Mouse (Mus musculus) WW6 (cell line): ENCODE measurements around the gene Tns1.

Experiments used
- DNase-seq: peaks from one replicate; pipeline ENCODE4 v3.0.0-alpha.2; 2013; ENCODE audit warnings: low read depth, low spot score

Tns1 gene

GRCm38 (mm10) chr1:74091611-74092224, 32.5 kb downstream of the Tns1 start:
- no peak for DNase-seq

DNA sequence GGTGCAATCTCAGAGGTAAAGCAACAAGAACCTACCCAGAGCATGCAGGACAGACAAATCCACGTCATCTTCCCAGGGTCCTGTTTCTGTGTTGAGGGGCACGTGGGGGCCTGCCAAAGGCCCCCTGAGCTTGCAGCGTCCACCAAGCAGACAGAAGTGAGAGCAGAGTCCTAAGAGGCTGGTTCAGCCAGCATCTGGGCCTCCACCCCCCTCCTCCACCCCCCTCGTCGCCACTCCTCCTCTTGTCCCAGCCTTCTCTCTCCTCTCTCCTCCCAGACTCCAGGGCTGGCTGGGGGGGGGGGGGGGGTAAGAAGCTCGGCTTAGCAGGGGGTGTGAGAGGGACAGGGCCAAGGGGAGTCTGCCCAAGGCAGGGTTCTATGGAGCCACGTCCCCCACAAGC, 33.1 kb downstream of the Tns1 start:
- no peak for DNase-seq

- DNase-seq: no peak
These were observed 33.9 kb downstream of the Tns1 start for GRCm38 (mm10) chr1:74090329-74090728.

DNA sequence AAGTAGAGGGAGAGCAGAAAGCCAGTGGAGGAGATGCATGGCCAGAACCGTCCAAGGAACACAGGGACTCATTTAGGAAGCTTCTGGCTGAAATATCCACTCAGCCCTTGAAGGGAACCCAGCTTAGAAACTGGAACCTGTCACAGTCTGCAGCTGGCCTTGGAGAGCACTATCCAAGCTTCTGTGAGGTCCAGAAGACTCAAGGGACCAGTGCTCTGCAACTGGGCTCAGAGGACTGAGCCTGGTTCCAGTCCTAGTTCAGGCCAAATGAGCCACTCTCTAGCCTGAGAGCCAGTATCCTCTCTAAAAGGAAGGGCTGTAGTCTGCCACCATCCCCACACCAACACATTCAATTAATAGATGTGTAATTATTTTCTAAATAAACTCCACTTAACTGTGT, 35.7 kb downstream of the Tns1 start:
- DNase-seq: no peak

- DNase-seq: no peak
These were observed 38.7 kb downstream of the Tns1 start for GRCm38 (mm10) chr1:74085566-74085965.

DNA sequence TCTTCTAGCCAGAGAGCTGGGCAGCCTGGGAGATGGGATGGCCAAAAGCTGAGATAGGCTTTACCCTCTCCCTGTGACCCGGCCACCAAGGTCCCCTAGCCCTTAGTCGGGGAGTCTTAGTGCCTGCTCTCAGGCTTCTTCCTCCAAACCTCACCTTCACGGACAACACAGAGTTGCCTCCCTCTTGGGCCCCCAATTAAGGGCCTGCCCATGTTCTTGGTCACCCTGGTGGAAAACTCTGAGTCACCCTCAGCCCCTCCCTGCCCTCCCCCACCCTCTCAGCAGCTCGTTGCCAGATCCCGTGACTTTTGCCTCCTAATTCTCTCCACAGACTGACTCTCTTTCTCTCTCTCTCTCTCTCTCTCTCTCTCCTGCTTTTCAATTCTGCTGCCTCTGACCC, 39.5 kb downstream of the Tns1 start:
- DNase-seq: no peak

- DNase-seq: no peak
These were observed 40.1 kb downstream of the Tns1 start for GRCm38 (mm10) chr1:74084065-74084705.

DNA sequence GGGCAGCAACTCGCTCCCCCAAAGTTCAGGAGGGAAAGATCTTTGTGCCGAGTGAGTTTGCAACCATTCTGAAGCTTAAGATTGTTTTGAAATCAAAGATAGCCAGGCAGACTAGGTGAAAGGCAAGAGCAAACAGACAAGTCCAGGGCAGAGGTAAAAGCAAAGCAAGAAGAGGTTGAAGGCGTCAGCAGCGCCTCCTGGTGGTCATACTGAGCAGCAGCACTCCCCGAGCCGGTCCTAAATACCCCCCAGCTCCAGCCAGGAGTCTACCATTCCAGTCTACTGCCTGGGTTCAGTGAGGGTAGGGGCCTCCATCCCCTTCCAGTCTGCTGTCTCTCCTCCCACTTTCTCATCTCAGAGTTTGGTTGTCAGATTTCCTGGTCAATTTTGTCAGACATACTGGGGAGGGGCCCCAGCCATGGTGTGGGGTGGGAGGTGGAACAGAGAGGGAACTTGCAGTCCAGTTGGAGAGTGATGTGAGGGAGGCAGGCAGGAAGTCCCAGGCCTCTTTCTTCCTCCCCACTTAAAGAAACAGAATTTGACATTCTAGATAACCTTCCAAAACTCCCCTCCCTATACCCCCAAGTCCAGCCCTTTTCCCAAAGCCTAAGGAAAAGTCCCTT, 41.3 kb downstream of the Tns1 start:
- no peak for DNase-seq

- DNase-seq: no peak
These were observed 42.7 kb downstream of the Tns1 start for GRCm38 (mm10) chr1:74081573-74081989.

DNA sequence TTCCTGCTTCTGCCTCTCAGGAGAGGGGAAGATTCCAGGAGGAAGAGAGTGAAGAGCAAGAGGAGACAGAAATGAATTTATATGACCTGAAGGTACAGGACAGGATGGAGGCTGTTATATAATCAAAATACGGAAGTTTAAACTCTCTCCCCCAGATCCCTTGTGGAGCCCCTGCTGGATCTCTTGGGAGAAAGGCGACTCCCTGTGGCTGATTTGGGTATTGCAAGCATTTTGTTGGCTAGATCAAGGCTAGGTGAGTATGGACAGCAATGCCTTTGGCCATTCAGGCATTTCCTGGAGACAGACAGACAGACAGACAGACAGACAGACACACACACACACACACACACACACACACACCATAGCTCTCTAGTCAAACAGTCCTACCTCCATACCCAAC, 46.9 kb downstream of the Tns1 start:
- no peak for DNase-seq

GRCm38 (mm10) chr1:74076230-74076629, 48.0 kb downstream of the Tns1 start:
- DNase-seq: no peak

DNA sequence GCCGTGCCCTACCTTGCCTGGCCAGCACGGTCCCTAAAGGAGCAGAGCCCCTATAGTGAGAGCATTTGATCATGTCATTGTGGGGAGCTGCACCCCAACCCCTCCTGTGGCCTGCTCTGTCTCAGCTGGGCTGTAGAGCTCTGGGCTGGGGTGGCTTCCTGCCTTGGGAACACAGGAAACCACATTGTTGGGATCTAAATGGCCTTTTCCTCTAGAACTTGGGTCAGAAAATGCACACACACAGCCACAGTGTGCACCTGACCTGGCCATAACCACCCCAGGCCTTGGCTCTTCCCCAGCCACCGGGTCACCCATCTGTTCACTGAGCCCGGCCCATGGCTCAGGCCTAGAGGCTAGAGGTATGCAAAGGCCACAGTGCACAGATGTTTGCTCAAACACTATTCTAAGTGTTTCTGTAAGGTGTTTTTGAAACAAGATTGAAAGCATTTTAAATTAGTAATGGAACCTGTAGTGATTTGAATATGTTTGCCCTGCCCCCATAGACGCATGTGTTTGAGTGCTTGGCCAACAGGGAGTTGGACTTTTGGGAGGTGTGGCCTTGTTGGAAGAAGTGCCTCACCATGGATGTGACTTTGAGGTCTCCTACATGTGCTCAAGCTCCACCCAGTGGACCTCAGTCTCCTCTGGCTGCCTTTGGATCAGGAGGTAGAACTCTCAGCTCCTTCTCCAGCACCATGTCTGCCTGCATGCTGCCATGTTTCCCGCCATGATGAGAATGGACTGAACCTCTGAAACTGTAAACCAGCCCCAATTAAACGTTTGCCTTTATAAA, 49.4 kb downstream of the Tns1 start:
- DNase-seq: no peak

GRCm38 (mm10) chr1:74073791-74074190, 50.5 kb downstream of the Tns1 start:
- no peak for DNase-seq

- no peak for DNase-seq
These were observed 53.5 kb downstream of the Tns1 start for GRCm38 (mm10) chr1:74070745-74071144.

DNA sequence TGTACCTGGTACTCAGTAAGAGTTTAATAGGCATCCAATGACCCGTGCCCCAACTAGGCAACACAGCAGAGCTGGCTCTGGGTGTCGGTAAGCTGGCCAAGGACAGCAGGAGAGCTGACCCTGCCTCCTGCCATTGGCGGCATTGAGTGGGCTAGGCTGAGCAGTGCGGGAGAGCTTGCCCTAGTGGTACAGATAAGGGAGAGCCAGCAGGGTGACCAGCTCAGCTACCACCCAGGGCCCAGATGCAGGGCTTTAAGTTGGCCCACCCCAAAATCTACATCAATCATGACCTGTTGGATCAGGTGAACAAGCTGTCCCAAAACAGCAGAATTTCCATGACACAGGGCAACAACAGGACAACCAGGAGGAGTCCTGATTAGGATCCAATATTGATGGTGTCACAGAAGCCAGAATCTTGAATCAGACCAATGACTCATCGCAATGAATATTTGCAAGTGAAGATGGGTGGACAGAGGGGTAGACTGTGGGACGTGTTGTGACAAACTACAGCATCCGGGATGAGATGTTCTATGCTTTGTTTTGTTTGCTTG, 54.2 kb downstream of the Tns1 start:
- DNase-seq: no peak

GRCm38 (mm10) chr1:74069085-74069835, 55.0 kb downstream of the Tns1 start:
- DNase-seq: no peak

DNA sequence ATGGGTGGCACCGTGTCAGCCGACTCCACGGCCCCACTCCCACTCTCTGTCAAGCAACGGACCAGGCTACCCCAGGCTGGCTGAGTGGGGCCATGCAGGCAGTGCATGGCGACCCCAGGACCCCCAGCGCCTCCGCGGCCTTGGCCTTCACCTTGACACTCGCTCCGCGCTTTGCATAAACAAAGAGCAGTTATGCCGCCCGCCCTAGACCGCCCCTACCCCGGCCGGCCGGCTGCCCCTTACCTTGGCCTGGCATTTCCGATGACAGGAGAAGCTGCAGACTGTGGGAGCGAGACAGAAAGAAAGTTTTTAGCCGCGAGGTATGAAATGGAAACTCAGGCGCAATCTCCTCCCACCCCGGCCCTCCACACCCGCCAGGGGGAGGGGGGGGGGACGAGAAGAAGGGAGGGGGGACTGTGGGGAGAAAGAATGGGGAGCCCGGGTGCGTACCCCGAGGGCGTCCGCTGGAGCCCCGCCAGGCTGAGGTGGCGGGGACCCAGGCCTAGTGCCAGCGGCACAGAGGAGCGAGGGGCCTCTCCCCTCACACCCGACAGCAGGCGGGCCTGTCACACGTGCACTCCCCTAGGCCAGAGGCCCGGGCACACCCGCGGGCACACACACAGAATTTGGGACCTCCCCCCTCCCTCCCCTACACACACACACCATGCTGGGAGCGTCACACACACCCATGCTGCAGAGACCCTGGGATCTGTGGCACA, 55.7 kb downstream of the Tns1 start:
- DNase-seq: no peak

GRCm38 (mm10) chr1:74067866-74068265, 56.4 kb downstream of the Tns1 start:
- DNase-seq: no peak

DNA sequence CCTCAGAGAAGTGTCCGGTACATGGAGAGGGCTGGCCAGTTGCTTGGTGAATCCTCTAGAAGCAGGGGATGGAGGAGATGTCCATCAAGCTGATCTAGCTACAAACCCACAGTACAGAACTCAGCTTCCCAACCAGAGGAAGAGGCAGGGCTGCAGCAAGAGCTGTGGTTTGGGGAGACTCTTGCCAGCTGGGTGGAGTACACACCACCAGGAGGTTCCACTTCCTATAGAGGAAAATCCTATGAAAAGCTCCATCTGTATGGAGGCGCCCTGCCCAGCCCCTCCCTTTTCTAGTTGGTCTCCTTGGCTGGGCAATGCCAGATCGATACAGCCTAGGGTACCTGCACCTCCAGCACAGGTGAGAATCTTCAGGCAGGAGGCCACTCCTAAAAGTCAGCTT, 57.7 kb downstream of the Tns1 start:
- DNase-seq: no peak

DNA sequence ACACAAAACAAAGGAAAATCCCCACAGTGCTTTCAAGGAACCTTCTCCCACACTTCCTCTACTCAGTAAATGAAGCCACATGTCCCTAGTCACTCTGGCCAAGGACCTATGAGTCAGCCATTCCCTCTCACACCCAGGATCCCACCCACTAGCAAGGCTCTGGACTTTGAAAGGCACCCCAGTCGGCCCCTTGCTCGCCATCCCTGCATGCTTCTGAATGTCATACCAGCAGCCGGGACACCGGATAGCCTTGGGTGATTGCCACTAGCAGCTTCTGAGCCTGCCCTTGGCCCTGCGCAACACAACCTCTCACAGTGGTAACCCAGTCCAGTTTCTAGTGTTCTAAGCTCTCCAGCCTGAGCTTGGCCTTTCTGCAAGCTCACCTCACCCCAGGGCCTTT, 58.2 kb downstream of the Tns1 start:
- no peak for DNase-seq

DNA sequence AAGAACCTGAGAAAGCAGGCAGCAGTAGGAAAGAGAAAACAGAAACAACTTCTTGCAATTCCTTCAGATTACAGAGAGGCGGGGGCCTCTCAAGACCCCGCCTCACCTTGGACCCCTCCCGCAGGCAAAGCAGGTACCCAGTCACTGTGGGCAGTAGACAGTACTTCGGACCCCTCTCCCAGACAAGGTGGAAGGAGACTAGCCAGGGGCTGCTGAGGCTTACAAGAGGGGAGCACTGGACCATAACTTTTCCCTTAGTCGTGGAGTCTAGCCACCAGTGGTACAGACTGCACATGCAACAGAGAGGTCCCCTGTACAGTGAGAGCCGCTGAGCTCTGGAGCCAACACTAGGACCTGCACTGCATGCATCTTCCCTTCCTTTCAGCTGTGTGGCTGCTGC, 64.2 kb downstream of the Tns1 start:
- no peak for DNase-seq
